Mouse (Mus musculus): ENCODE measurements around the gene Gm17469. TPM values are rescaled to one million over a fixed set of nuclear protein-coding genes. Genes with fewer than 3 reads are reported as not detected.

Gene Gm17469
- not detected in 2 replicates for polyA plus RNA-seq (2021; fragmentation: Nextera tagmentation)
- long read RNA-seq, experiment 1: 0 reads
- long read RNA-seq, experiment 2: 0 reads

DNA sequence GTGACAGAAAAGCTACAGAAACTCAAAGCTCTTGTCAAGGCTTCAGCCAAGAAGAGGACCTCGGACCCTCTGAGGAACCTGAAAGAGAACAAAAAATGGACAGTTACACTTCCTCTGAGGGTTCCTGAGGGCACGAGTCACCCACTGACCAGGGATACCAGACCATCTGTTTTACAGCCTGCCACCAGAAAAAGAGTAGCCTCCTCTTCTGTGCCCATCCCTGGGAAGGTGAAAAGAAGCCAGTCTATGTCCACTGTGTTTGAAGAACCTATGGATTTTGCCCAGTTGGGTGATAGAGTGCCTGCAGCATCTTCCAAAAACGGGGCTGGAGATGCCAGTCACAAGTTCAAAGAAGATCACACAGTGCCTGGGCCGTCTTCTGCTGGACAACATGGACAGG is at the start of gene Gm17469:
Gene Gm17469 (plus strand): TSS at position 301 of the 400 bp plus-strand sequence.

Other genes starting within 250 kb of the Gm17469 start
- not detected in 2 replicates for gene Gm17584, start 129.3 kb upstream of the Gm17469 start, polyA plus RNA-seq (2021; fragmentation: Nextera tagmentation)

Measured in layer of hippocampus, adult 6 months (tissue).